ENCODE assay signal across 8 mouse cellular contexts in the genomic region with DNA sequence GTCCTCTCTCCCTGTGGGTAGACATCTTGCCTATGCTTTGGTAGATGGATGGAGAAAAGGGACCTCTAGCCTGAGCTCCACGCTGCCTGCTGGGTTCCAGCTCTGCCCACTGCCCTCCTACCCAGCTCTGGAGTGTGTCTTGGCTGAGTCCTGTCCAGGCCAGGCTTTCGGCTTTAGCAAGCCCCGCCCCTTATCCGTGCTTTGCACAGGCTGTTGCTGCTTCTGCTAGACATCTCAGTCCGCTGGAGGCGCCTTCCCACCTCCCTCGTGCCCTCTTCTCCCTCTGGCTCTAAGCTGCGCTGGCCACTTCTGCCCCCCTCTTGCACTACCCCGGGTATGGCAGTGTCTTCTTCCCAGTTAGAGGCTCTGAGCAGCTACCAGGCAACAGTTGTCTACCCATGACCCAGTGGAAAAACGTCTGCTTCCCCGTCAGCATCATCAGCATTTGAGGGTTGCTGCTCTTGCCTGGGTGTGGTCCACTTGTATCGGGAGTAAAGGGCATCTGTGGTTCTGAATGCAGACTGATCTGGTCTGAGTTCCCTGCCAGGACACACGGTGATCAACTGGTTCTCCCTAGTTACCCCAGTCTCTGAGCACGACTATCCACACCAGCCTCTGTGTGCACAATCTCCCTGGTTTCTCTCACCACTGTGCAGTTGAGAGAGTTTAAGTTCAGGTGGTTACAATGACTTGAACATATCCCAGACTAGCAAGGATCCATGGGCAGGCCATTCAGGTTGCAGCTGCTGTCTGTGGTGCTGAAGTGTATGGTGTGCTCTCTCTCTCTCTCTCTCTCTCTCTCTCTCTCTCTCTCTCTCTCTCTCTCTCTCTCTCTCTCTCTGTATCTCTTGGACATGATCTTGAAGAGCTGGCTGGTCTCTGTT. TPM values are rescaled to one million over a fixed set of nuclear protein-coding genes. Genes with fewer than 3 reads are reported as not detected.
A peak's percentile ranks its signal among the peaks of the same experiment; 100 is the strongest.
DNase-seq lines count a peak whose midpoint lies in the region; ATAC-seq and TF ChIP-seq lines count a peak whose summit lies in the region.

No protein-coding gene starts in this region.

- ATAC-seq in common myeloid progenitor, adult 5-6 weeks (replicated peaks; ENCODE audit: low read depth, poor library complexity, severe bottlenecking) = peak; percentile 46
- ATAC-seq in limb, embryonic 11.5 days (ENCODE audit: insufficient number of reproducible peaks, low FRiP score, low TSS enrichment, low read depth) = no peak
- 0 out of 2 replicates have a peak, but pooled peaks have one; percentile 47 for ATAC-seq in neural tube, embryonic 14.5 days (ENCODE audit: low read depth)

- DNase-seq in kidney, postnatal 4 days = peak; percentile 56 to 63
- DNase-seq in kidney, adult 2 months = no peak
- peak; percentile 67 for DNase-seq in limb, embryonic 11.5 days (ENCODE audit: low spot score)
- DNase-seq in cerebellum, postnatal 36 days = no peak
- DNase-seq in cerebellum, adult 9-10 months = no peak
- no peak for DNase-seq in layer of hippocampus, postnatal 36 days

- no peak overlapping the region for H3K9ac ChIP-seq in limb, embryonic 11.5 days (ENCODE audit: low read length)
- H3K9ac ChIP-seq in neural tube, embryonic 14.5 days (replicated peaks; ENCODE audit: low read depth, low read length) = no peak overlapping the region

- TF ChIP-seq CTCF in kidney, adult 2 months (conservative IDR thresholded peaks at IDR 0.05; ENCODE audit: insufficient read depth, insufficient read length, low read depth, low read length) = no peak

- H3K4me1 ChIP-seq in kidney, adult 2 months (ENCODE audit: control insufficient read depth, insufficient read depth, low read length) = no peaks in the 10 kb centered on the region
- H3K4me1 ChIP-seq in limb, embryonic 11.5 days (ENCODE audit: control insufficient read depth, insufficient read depth, low read length) = 0 out of 2 replicates have a peak, but pooled peaks cover 3% of the 10 kb centered on the region
- H3K4me1 ChIP-seq in neural tube, embryonic 14.5 days (ENCODE audit: control insufficient read depth, insufficient read depth, low read length) = peaks cover 32% of the 10 kb centered on the region

- no peak overlapping the region for H3K4me2 ChIP-seq in limb, embryonic 11.5 days (ENCODE audit: low read depth, severe bottlenecking)
- H3K4me2 ChIP-seq in neural tube, embryonic 14.5 days (ENCODE audit: low read depth, low read length) = no peak overlapping the region

- 14% methylated on average over 14 of the region's 14 CpGs for WGBS in kidney, adult 2 months
- WGBS in limb, embryonic 11.5 days = 16% methylated on average over 14 of the region's 14 CpGs
- 15% methylated on average over 14 of the region's 14 CpGs for WGBS in neural tube, embryonic 14.5 days

- no peaks in the 10 kb centered on the region for H3K9me3 ChIP-seq in limb, embryonic 11.5 days (ENCODE audit: control insufficient read depth, low read length)
- H3K9me3 ChIP-seq in neural tube, embryonic 14.5 days (ENCODE audit: control insufficient read depth, low read length) = no peaks in the 10 kb centered on the region

- no peaks in the 10 kb centered on the region for H3K27me3 ChIP-seq in kidney, adult 2 months (replicated peaks; ENCODE audit: control insufficient read depth, insufficient read depth, low read length)
- peaks cover 20% of the 10 kb centered on the region for H3K27me3 ChIP-seq in limb, embryonic 11.5 days (ENCODE audit: control insufficient read depth, insufficient read depth, low read length)
- H3K27me3 ChIP-seq in neural tube, embryonic 14.5 days (ENCODE audit: control insufficient read depth, insufficient read depth, low read length) = no peaks in the 10 kb centered on the region

- H3K4me3 ChIP-seq in kidney, adult 2 months (ENCODE audit: insufficient read depth, low read depth, low read length) = no peak overlapping the region
- H3K4me3 ChIP-seq in limb, embryonic 11.5 days (ENCODE audit: low read depth, low read length) = no peak overlapping the region
- no peak overlapping the region for H3K4me3 ChIP-seq in neural tube, embryonic 14.5 days (ENCODE audit: low read depth, low read length)

- H3K27ac ChIP-seq in kidney, adult 2 months (ENCODE audit: insufficient read depth, low read depth, low read length) = no peak overlapping the region
- H3K27ac ChIP-seq in limb, embryonic 11.5 days (replicated peaks; ENCODE audit: low read depth, low read length) = no peak overlapping the region
- H3K27ac ChIP-seq in neural tube, embryonic 14.5 days (ENCODE audit: low read depth, low read length) = no peak overlapping the region; the same call in 1 of the 2 replicates

- no peaks in the 10 kb centered on the region for H3K36me3 ChIP-seq in kidney, adult 2 months (ENCODE audit: control insufficient read depth, insufficient read depth, low read length)
- no peaks in the 10 kb centered on the region for H3K36me3 ChIP-seq in limb, embryonic 11.5 days (ENCODE audit: control insufficient read depth, insufficient read depth, low read length)
- no peaks in the 10 kb centered on the region; the same call in 1 of the 2 replicates for H3K36me3 ChIP-seq in neural tube, embryonic 14.5 days (ENCODE audit: control insufficient read depth, insufficient read depth, low read length)

- TF ChIP-seq POLR2A in kidney, adult 2 months (IDR thresholded peaks at IDR 0.05; ENCODE audit: low read depth, low read length) = no peak

RNA-seq across cellular contexts. Expression of a gene that starts 13.2 kb away (rescaled TPM):
- 0.16 and 0.34 TPM in 2 replicates for polyA plus RNA-seq in kidney, adult 2 months (2012; rRNA removed)
- under 0.01 and 0.05 TPM in 2 replicates for total RNA-seq in common myeloid progenitor, adult 5-6 weeks (2017)
- 0.05 TPM in 1 of 2 replicates, not detected in the other for polyA plus RNA-seq in limb, embryonic 11.5 days (2014; fragmentation: Nextera tagmentation; extraction: Ambion mirVana)
- 38.4 and 48.5 TPM in 2 replicates for polyA plus RNA-seq in neural tube, embryonic 14.5 days (2014; fragmentation: Nextera tagmentation; extraction: Ambion mirVana)
- total RNA-seq in layer of hippocampus, postnatal 36 days (2021) = 100 to 1,000 TPM; 124 to 130 TPM

RNA-seq across cellular contexts. Expression of a gene that starts 26.1 kb away (rescaled TPM):
- 45.4 and 90.1 TPM in 2 replicates for polyA plus RNA-seq in kidney, adult 2 months (2012; rRNA removed)
- total RNA-seq in common myeloid progenitor, adult 5-6 weeks (2017) = 3,442 and 3,905 TPM in 2 replicates
- 453 and 467 TPM in 2 replicates for polyA plus RNA-seq in limb, embryonic 11.5 days (2014; fragmentation: Nextera tagmentation; extraction: Ambion mirVana)
- polyA plus RNA-seq in neural tube, embryonic 14.5 days (2014; fragmentation: Nextera tagmentation; extraction: Ambion mirVana) = 150 and 173 TPM in 2 replicates
- 100 to 1,000 TPM; 203 TPM for total RNA-seq in layer of hippocampus, postnatal 36 days (2021)

RNA-seq across cellular contexts. Expression of a gene that starts 32.9 kb away (rescaled TPM):
- polyA plus RNA-seq in kidney, adult 2 months (2012; rRNA removed) = 0.19 and 0.67 TPM in 2 replicates
- total RNA-seq in common myeloid progenitor, adult 5-6 weeks (2017) = not detected in 2 replicates
- polyA plus RNA-seq in limb, embryonic 11.5 days (2014; fragmentation: Nextera tagmentation; extraction: Ambion mirVana) = 0.19 and 0.92 TPM in 2 replicates
- 5.9 and 8.4 TPM in 2 replicates for polyA plus RNA-seq in neural tube, embryonic 14.5 days (2014; fragmentation: Nextera tagmentation; extraction: Ambion mirVana)
- 1 to 10 TPM; 4.7 to 6.1 TPM for total RNA-seq in layer of hippocampus, postnatal 36 days (2021)

RNA-seq across cellular contexts. Expression of a gene that starts 54.6 kb away (rescaled TPM):
- 31.2 and 32.5 TPM in 2 replicates for polyA plus RNA-seq in kidney, adult 2 months (2012; rRNA removed)
- total RNA-seq in common myeloid progenitor, adult 5-6 weeks (2017) = 12.2 and 17.7 TPM in 2 replicates
- 28.3 and 29.9 TPM in 2 replicates for polyA plus RNA-seq in limb, embryonic 11.5 days (2014; fragmentation: Nextera tagmentation; extraction: Ambion mirVana)
- 16.6 and 24.9 TPM in 2 replicates for polyA plus RNA-seq in neural tube, embryonic 14.5 days (2014; fragmentation: Nextera tagmentation; extraction: Ambion mirVana)
- total RNA-seq in layer of hippocampus, postnatal 36 days (2021) = 10 to 100 TPM; 43.9 to 44.7 TPM

Comparison
In these comparisons a context has a peak if more than half of its experiments do, and no peak if none do; other contexts are left out.
1. DNase-seq: peak in kidney, postnatal 4 days (2 of 2) and limb, embryonic 11.5 days (single experiment); none in kidney, adult 2 months (single experiment), cerebellum, postnatal 36 days (0 of 2), cerebellum, adult 9-10 months (single experiment) and layer of hippocampus, postnatal 36 days (0 of 2).
2. RNA of a gene that starts 13.2 kb away (polyA plus RNA-seq): 38.4 to 48.5 TPM in neural tube, embryonic 14.5 days; 0.16 to 0.34 TPM in kidney, adult 2 months and 0.05 TPM in limb, embryonic 11.5 days; every median in the first group is over 10 times any median in the second.